Mouse (Mus musculus) lung, postnatal 0 days (tissue): Measurements from ENCODE around the gene Aplf. TPM values are rescaled to one million over a fixed set of nuclear protein-coding genes. Genes with fewer than 3 reads are reported as not detected.
A peak's percentile ranks its signal among the peaks of the same experiment; 100 is the strongest.
"Not testable (repeated sequence)": the region's sequence is repeated elsewhere in the genome, so short reads cannot be mapped to it uniquely, and the experiment has no call there.

ENCODE experiments used
- ATAC-seq: fragments of 200-750 bp; cut with Nextera tagmentation; 2 replicates; pipeline ENCODE4 v1.8.0; 2017; ENCODE audit warnings: moderate library complexity
- DNase-seq: peaks from one replicate; pipeline ENCODE4 v3.0.0-alpha.2; 2016; ENCODE audit warnings: low spot score
- H3K27ac ChIP-seq: fragments of 300-500 bp; sonication (generic); 2 replicates; pipeline ENCODE4 v1.5.1; 2014; ENCODE audit warnings: antibody characterized with exemption, mild to moderate bottlenecking, low read length, mixed read lengths
- H3K27me3 ChIP-seq: fragments of 300-500 bp; sonication (generic); replicated peaks from 2 replicates; pipeline ENCODE4 v1.6.1; 2014; ENCODE audit warnings: low read length, mixed read lengths; ENCODE audit not compliant: insufficient read depth
- H3K36me3 ChIP-seq: fragments of 300-500 bp; sonication (generic); 2 replicates; pipeline ENCODE4 v1.6.1; 2014; ENCODE audit warnings: low read length, mixed read lengths; ENCODE audit not compliant: insufficient read depth
- H3K4me1 ChIP-seq: fragments of 300-500 bp; sonication (generic); 2 replicates; pipeline ENCODE4 v1.6.1; 2014; ENCODE audit warnings: antibody characterized with exemption, low read depth, low read length, mixed read lengths; ENCODE audit not compliant: insufficient read depth
- H3K4me2 ChIP-seq: fragments of 300-500 bp; sonication (generic); replicated peaks from 2 replicates; pipeline ENCODE4 v1.6.1; 2014; ENCODE audit warnings: low read depth, mild to moderate bottlenecking, low read length, moderate library complexity, mixed read lengths
- H3K4me3 ChIP-seq: fragments of 300-500 bp; sonication (generic); 2 replicates; pipeline ENCODE4 v1.5.1; 2014; ENCODE audit warnings: low read depth, low read length
- H3K9ac ChIP-seq: fragments of 300-500 bp; sonication (generic); replicated peaks from 2 replicates; pipeline ENCODE4 v1.6.1; 2014; ENCODE audit warnings: low read depth, mild to moderate bottlenecking
- H3K9me3 ChIP-seq: fragments of 300-500 bp; sonication (generic); 2 replicates; pipeline ENCODE4 v1.6.1; 2016; ENCODE audit warnings: low read length, mixed read lengths
- CTCF ChIP-seq: IDR thresholded peaks from 2 replicates; pipeline ENCODE4 v1.5.1; 2016; ENCODE audit warnings: antibody characterized with exemption, mild to moderate bottlenecking
- EP300 ChIP-seq: IDR thresholded peaks from 2 replicates; pipeline ENCODE4 v1.6.1; 2016; ENCODE audit warnings: antibody characterized with exemption, mild to moderate bottlenecking, control low read depth
- WGBS: fragments of 180-500 bp; shearing (Covaris S2); extraction: QIAGEN DNeasy Blood & Tissue Kit; methylation state at CpG from one replicate; pipeline ENCODE4 v1.1.7; 2014; 5-methylcytosine and 5-hydroxymethylcytosine counted together
- polyA plus RNA-seq: library from polyadenylated mRNA; unstranded; fragments of >200 nt; fragmentation: Nextera tagmentation; extraction: Ambion mirVana; gene quantifications from 2 replicates; pipeline ENCODE4 v1.2.1, GENCODE M21; 2015

The Aplf gene
- polyA plus RNA-seq, 1 experiment from 2014 or later, result 8.7 TPM

DNA sequence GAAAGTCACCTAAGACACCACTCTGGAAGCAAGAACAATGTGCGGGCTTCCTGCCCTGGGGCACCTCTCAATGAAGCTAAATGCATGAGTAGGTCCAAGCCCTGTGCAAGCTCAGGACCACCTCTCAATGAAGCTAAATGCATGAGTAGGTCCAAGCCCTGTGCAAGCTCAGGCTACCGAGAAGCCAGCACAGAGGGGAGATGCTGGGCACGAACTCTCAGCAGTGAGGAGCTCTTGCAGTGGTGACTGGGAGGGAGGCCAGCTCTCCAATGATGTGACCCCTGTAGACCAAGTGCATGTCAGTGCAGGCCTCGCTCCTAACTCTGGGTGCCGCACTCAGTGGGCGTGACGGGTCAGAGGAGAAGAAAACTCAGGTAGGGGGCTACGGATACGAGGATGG, 19.3 kb downstream of the Aplf start:
- Histone ChIP-seq H3K4me2 (no peak overlapping the region), H3K9me3 (no peaks in the 10 kb centered on the region), H3K36me3 (0 out of 2 replicates have a peak, but pooled peaks cover 7% of the 10 kb centered on the region), H3K9ac (no peak overlapping the region), H3K4me1 (no peaks in the 10 kb centered on the region), H3K27ac (no peak overlapping the region), H3K27me3 (no peaks in the 10 kb centered on the region), H3K4me3 (no peak overlapping the region)
- 97% methylated on average over 9 of the region's 9 CpGs for WGBS
- ATAC-seq, result no peak
- no peak for DNase-seq
- TF ChIP-seq EP300 (no peak), CTCF (no peak)

DNA sequence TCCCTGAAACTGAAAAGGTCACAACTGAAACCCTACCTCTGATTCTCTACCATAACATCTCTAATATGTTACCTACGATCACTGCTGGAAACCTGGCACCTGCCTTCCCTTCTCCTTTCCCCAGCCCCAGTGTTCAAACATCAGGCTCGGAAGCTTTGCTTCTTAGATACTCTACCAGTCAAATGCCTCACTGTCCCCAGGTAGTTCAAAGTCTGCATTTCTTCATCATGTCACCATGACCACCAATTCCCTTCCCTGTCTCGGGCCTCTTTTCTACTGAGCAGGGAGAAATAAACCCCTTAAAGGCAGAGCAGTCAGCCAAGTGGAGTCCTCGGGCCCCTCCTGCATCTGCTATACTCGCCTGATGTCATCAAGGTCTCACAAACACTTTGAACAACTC, 20.2 kb downstream of the Aplf start:
- Histone ChIP-seq H3K4me1 (no peaks in the 10 kb centered on the region), H3K4me2 (no peak overlapping the region), H3K27me3 (no peaks in the 10 kb centered on the region), H3K27ac (no peak overlapping the region), H3K36me3 (0 out of 2 replicates have a peak, but pooled peaks cover 7% of the 10 kb centered on the region), H3K4me3 (no peak overlapping the region), H3K9ac (no peak overlapping the region), H3K9me3 (no peaks in the 10 kb centered on the region)
- ATAC-seq (no peak), DNase-seq (no peak)
- no peak for TF ChIP-seq EP300
- no peak for TF ChIP-seq CTCF
- 88% methylated on average over 5 of the region's 5 CpGs for WGBS

DNA sequence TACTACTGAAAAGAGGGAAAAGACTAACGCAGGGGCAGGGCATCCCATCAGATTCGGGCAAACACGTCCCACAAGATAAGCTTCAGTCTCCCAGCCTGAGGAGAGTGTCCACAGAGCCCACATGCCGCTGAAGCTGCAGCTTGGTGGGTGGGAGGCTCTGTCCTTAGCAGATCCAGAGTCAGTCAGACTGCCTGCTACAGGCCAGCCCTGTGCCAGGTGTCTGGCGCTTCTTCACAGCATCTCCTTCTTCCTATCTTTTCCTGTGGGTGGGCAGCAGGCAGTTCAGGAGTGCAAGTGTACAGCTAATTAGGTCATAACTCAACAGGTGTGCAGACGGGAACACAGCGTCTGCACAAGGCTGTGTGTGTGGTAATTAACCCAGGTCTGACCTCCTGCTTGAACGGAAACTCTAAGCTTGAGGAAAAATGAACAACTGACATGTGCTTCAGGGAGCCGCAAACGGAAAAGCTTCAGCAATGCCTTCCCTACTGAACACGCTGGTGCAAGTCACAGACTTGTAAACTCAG, 33.8 kb downstream of the Aplf start:
- Histone ChIP-seq H3K4me3 (no peak overlapping the region), H3K4me2 (no peak overlapping the region), H3K27ac (no peak overlapping the region), H3K9ac (no peak overlapping the region), H3K27me3 (no peaks in the 10 kb centered on the region), H3K9me3 (no peaks in the 10 kb centered on the region; the same call in 1 of the 2 replicates), H3K4me1 (no peaks in the 10 kb centered on the region), H3K36me3 (no peaks in the 10 kb centered on the region)
- WGBS, result 39% methylated on average over 11 of the region's 11 CpGs
- DNase-seq, result no peak
- no peak for TF ChIP-seq CTCF
- no peak for TF ChIP-seq EP300
- no peak for ATAC-seq

DNA sequence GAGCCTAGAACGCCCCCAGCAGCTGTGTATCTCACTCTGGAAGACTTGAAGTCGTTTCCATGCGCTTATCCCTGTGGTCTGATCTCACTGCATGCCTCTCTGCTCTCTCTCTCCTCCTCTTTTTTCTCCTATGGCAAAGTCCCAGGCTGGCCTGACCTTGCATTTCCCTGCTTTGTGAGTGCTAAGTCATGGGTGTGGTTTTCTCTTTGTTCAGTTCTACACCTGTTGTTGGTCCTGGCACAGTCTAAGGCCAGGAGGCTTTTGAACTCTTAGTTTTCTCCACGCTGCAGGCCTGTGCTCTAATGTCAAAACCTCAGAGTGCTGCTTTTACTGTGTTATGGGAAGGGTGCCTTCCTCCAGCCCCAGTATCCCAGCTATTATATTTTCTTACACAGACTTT, 39.8 kb downstream of the Aplf start:
- ATAC-seq (no peak), DNase-seq (no peak)
- H3K27me3 ChIP-seq, result no peaks in the 10 kb centered on the region
- no peaks in the 10 kb centered on the region for H3K4me1 ChIP-seq
- no peak overlapping the region for H3K4me3 ChIP-seq
- TF ChIP-seq EP300, result no peak
- TF ChIP-seq CTCF, result no peak
- H3K9ac ChIP-seq, result no peak overlapping the region
- peaks cover 3% of the 10 kb centered on the region; the same call in 1 of the 2 replicates for H3K36me3 ChIP-seq
- no peak overlapping the region for H3K4me2 ChIP-seq
- H3K27ac ChIP-seq, result no peak overlapping the region
- no peaks in the 10 kb centered on the region for H3K9me3 ChIP-seq
- 74% methylated on average over 4 of the region's 4 CpGs for WGBS

DNA sequence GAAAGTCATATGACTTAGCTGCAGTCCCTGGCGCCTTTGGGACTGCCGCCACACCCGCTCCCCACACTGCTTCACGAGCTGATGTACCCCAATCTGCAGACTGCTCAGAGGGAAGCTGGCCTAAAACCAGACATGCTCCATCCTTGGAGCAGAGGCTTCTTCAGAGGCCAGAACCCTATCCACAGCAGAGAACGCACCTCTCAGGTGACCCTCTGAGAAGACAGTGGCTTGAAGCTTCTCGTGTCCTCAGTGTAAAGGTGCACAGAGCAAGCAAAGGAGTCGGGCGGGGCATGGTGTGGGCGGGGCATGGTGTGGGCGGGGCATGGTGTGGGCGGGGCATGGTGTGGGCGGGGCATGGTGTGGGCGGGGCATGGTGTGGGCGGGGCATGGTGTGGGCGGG, 43.1 kb downstream of the Aplf start:
- not testable (repeated sequence) for H3K27me3 ChIP-seq, H3K9me3 ChIP-seq, H3K9ac ChIP-seq, ATAC-seq, H3K27ac ChIP-seq, H3K36me3 ChIP-seq, H3K4me3 ChIP-seq, H3K4me1 ChIP-seq, DNase-seq, H3K4me2 ChIP-seq
- 82% methylated on average over 11 of the region's 15 CpGs for WGBS

DNA sequence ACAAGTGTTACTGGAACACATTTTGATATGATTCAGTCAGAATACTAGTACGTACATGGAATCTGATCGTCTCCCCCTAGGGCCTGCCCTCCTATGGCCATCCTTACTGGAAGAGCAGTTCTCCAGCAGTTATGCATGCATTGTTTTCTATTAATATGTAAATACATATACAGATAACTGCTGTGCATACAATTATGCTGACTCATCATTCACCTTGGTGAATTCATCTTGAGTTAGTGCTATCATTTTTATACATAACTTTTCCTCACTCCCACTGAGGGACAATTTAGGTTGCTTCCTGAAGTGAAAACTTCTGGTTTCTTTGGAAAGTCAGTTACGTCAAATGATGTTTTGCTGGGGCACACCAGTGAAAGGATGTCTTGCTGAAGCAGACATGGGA, 48.8 kb downstream of the Aplf start:
- Histone ChIP-seq H3K27me3 (no peaks in the 10 kb centered on the region), H3K9ac (no peak overlapping the region), H3K36me3 (no peaks in the 10 kb centered on the region), H3K4me1 (peaks cover 13% of the 10 kb centered on the region; the same call in 1 of the 2 replicates), H3K27ac (no peak overlapping the region), H3K4me3 (no peak overlapping the region), H3K9me3 (no peaks in the 10 kb centered on the region), H3K4me2 (no peak overlapping the region)
- TF ChIP-seq CTCF (no peak), EP300 (no peak)
- no peak for DNase-seq
- ATAC-seq, result no peak
- WGBS, result 92% methylated on average over 3 of the region's 3 CpGs

DNA sequence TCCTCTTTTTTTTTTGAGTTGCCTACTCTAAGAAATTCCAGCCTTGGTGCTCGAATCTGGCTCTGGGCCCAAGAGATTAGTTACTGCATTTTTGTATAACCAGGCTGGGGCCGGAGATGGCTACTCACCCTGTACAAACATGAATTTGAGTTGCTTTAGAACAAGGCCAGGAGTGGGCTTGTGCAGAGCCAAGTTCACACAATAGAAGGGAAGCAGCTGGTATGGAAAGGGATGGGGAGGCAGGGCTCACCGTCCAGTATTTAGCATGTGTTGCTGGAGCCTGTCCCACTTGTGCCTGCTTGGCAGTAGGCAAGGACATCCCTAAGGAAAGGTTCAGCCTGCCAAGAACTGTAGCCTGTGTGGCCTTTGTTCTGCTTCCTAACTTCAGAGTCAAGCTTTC, 50.7 kb downstream of the Aplf start:
- no peaks in the 10 kb centered on the region for H3K36me3 ChIP-seq
- H3K27ac ChIP-seq, result peak overlapping the region; percentile 43; the same call in 1 of the 2 replicates
- TF ChIP-seq EP300 (peak; percentile 43; the same call in 1 of the 2 replicates), CTCF (no peak)
- DNase-seq (peak; percentile 78), ATAC-seq (peak; percentile 87)
- WGBS, result 5% methylated on average over 3 of the region's 3 CpGs
- H3K27me3 ChIP-seq, result no peaks in the 10 kb centered on the region
- no peak overlapping the region for H3K4me3 ChIP-seq
- H3K9me3 ChIP-seq, result no peaks in the 10 kb centered on the region
- H3K4me2 ChIP-seq, result no peak overlapping the region
- peaks cover 13% of the 10 kb centered on the region; the same call in 1 of the 2 replicates for H3K4me1 ChIP-seq
- H3K9ac ChIP-seq, result no peak overlapping the region
